Mouse (Mus musculus) liver, adult 2 months (tissue): ENCODE data around the gene Gm9573.

Experiments
- CTCF ChIP-seq: fragments of 200-500 bp; IDR thresholded peaks from 2 replicates; pipeline ENCODE4 v1.5.1; 2011; ENCODE audit warnings: low read depth, low read length, control low read depth
- POLR2A ChIP-seq: fragments of 200-500 bp; IDR thresholded peaks from 2 replicates; pipeline ENCODE4 v1.6.1; 2011; ENCODE audit warnings: low read length, control low read depth; ENCODE audit not compliant: insufficient read depth; ENCODE audit errors: extremely low read depth

DNA sequence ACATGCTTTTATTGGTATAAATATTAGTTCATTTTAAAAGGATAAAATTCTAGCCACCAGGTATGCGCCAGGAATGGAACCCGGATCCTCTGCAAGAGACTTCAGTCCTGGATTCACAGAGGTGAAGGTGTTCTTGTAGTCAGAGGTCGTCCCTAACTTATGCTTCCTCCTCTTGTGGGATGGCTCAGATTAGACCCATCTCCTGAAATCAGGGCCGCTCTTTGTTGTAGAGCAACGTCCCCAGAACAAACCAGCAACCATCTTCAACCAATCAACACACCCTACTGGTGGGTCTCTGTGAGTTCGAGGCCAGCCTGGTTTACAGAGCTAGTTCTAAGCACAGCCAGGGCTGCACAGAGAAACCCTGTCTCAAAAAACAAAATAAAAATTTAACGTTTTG, 32.0 kb downstream of the Gm9573 start:
- TF ChIP-seq POLR2A: no peak
- no peak for TF ChIP-seq CTCF
